Mouse (Mus musculus) cerebellum, postnatal 36 days (tissue): ENCODE results near the gene Pcgf2.
"Not testable (repeated sequence)": the region's sequence is repeated elsewhere in the genome, so short reads cannot be mapped to it uniquely, and the experiment has no call there.

ENCODE experiments used
- DNase-seq, 2 experiments: peaks; one replicate each; pipeline ENCODE4 v3.0.0; 2021 to 2022; ENCODE audit warnings: mixed read lengths in 2 of 2

The Pcgf2 gene

DNA sequence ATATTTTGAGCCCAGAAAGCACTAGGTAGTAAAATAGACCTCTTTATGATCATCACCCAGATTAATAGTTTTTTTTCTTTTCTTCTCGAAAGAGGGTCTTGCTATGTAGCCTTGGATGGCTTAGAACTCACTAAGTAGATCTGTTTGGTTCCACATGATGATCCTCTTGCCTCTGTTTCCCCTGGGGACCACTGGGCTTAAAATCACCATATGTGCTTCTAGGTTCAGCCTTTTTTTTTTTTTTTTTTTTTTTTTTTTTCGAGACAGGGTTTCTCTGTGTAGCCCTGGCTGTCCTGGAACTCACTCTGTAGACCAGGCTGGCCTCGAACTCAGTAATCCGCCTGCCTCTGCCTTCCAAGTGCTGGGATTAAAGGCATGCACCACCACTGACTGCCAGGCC, 51.8 kb downstream of the Pcgf2 start:
- not testable (repeated sequence) for DNase-seq

DNA sequence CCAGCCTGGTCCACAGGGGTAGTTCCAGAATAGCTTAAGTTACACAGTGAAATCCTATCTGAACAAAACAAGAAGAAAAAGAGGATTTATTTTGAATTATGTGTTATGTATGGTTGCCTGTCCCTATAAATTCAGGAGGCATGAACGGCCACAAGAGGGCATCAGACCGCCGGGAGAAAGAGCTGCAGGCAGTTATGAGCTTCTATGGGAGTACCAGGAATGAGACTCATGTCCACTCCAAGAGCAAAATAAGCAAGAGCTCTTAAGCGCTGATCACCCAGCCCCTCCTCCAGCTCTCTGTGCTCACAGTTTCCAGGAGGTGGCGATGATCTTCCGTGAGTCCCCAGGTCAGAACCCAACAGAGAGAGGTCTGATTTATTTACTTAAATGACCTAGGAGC, 55.5 kb downstream of the Pcgf2 start:
- DNase-seq, result peak; percentile 74 to 77

DNA sequence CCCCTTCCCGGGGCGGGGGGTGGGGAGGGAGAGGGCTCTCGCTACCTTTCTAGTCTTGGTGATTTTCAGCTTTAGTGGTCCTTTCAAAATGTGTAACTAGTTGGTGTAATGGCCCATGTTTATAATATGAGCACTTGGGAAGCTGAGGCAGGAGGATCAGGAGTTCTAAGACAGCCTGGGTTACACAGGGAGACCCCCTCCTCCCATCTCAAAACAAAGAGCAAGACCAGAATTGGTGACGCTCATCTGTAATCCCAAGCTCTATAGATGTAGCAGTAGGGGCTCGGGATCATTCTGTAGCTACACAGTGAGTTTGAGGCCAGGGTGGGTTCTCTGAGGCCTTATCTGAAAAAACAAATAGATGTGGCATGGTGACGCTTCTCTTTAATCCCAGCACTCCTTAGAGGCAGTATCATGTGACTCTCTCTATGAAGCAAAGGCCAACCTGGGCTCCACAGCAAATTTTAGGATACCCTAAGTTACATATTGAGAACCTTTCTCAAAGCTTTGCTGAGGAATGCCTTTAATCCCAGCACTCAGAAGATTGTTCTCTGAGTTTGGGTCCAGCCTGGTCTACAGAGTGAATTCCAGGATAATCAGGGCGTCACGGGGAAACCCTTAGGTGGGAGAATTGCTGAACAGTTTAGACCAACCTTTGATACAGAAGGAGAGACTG, 56.8 kb downstream of the Pcgf2 start:
- no peak for DNase-seq

DNA sequence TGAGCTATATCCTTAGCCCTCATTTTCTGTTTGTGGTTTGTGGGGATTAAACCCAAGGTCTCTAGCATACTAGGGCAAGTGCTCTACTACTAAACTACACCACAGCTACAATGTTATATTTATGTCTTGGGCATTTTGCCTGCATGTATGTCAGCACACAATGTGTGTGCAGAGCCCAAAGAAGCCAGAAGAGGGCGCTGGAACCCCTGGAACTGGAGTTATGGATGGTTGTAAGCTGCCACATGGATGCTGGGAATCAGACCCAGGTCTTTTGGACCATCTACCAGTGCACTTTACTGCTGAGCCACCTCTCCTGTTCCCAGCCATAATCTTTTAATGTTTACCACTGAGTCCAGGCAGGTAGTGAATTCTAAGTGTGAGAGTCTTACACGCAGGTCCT, 57.6 kb downstream of the Pcgf2 start:
- DNase-seq, result no peak

DNA sequence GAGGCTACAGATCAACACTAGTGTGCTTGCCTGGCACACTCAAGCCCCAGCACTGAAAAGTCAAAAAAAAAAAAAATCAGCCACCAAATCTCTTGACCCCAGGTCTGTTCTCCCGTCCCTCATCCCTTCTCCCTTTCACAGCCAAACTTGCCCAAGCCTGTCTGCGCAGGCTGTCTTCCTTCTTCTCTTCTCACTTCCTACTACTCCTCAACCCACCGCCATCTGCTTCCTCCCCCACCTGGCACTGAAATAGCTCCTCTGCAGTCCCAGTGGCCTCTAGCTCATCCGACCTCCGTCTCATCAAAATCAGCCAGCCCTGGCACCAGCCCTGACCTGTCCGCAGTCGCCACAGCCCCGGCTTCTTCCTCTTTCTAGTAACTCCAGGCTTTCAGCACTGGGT, 58.6 kb downstream of the Pcgf2 start:
- peak in 1 of 2 experiments; percentile 47 for DNase-seq
